Mouse (Mus musculus) urinary bladder, adult 2 months (tissue): ENCODE data around the gene Ms4a18. TPM values are rescaled to one million over a fixed set of nuclear protein-coding genes. Genes with fewer than 3 reads are reported as not detected.
"Not testable (repeated sequence)": the region's sequence is repeated elsewhere in the genome, so short reads cannot be mapped to it uniquely, and the experiment has no call there.

Experiments used
- DNase-seq: peaks from one replicate; pipeline ENCODE4 v3.0.0; 2022; ENCODE audit warnings: low spot score
- polyA plus RNA-seq: library from polyadenylated mRNA; depleted of rRNA; stranded (reverse); fragments of >200 nt; gene quantifications from 2 replicates; pipeline ENCODE4 v1.2.3, GENCODE M21; 2012; rRNA removed

Gene Ms4a18
- polyA plus RNA-seq, result not detected in 2 replicates

DNA sequence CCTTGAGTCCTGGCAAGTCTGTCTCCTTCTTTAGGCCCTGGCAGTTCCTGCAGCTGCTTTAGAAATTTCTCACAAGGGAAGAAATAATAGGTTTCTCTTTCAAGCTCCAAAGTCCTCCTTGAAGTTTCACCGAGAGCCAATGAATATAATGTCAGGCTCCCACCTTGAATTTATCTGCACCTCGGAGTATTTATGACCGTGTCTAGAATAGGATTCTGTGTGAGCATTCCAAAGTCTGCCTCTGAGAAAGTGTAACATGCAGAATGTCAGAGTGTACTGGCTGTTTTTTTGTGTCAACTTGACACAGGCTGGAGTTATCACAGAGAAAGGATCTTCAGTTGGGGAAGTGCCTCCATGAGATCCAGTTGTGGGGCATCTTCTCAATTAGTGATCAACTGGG is at the start of gene Ms4a18:
Gene Ms4a18, minus strand, starts transcription at position 141 of the 400 bp plus-strand sequence.
- DNase-seq, result no peak

DNA sequence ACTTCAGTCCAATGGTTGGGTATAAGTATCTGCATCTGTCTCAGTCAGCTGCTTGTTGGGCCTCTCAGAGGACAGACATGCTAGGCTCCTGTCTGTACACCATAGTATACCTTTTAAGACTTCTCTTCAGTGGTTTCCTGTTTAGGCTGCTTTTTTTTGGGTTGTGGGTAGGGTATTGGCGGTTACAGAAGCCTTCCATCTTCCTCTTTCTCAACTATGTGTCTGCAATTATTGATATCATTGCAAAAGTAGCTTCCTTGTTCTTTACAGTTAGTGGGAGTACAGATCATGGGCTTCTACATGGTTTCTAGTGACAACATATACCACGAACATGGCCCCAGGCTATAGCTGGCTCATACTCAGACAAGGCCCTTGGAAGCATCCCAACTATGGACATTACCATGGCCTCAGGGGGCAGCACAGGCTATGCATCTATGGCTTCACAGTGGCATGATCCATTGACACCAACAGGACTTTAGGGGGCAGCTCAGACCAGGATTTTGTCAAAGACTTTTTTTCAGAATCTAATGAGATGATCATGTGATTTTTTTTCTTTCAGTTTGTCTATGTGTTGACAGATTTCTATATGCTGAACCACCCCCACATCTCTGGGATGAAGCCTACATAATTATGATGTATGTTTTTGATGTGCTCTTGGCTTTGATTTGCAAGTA is 47.5 kb upstream of the Ms4a18 start:
- no peak for DNase-seq

DNA sequence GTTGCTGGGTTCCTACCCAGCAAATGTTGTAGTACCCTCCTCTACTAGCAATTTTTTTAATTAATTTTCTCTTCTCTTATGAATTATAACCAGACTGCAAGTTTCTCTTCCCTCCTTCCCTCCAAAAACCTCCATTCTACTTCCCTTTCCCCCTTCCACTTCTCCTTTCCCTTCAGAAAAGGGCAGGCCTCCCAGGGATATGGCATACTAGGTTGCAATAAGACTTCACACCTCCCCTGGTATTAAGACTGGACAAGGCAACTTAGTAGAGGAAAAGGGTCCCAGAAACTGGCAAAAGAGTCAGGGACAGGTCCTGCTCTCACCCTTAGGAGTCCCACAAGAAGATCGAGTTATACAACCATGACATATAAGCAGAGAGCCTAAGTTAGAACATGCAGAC is 43.1 kb upstream of the Ms4a18 start:
- no peak for DNase-seq

DNA sequence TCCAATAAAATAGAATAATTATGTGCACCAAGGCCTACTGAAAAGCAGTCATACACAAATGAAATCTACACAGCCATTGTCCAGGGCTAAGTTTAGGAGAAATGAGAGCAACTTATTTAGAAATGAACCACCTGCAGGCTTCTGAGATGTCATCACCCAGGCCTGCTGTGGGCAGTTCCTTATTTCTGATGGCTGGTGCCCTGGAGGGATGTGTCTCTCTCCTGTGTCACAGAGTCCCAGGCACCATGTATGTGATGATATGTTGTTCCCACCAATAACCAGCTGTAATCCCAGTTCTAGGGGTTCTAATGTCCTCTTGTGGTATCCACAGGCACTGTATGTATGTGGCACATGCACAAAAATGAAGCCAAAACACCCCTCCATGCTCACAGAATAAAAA is 42.1 kb upstream of the Ms4a18 start:
- no peak for DNase-seq

DNA sequence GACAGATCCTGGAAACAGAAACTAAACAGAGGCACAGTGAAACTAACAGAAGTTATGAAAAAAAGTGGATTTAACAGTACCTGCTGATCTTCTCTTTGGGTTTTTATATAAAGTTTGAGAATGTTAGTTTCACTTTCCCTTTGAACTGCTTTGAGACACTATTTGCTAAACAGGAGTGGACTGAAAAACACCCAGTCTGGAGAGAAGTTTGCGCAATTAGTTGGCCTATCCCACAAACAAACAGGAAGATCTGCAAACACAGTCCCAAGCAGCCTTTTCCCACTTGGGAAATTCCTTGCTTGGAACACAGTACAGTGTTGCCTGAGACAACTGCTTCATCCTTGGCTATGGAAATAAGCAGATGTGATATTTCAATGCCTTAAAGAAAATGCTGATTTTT is 37.9 kb upstream of the Ms4a18 start:
- DNase-seq, result not testable (repeated sequence)

DNA sequence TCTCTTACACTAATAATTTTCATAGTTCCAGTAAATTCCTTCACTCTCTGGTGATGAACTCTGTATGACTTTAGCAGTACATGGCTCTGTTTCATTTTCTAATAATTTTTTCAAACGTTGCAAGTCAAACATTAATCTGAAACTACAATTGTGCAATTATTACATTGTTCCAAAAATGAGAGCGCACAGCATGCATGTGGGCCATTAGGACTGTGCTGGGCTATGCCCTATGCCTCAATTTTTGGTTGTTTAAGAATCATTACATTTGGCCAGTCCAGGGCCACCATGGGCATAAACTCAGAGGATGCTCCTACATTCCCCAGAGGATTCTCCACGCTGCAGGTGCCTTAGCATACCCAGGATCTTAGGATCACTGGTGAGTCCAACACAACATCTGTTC is 35.4 kb upstream of the Ms4a18 start:
- no peak for DNase-seq

DNA sequence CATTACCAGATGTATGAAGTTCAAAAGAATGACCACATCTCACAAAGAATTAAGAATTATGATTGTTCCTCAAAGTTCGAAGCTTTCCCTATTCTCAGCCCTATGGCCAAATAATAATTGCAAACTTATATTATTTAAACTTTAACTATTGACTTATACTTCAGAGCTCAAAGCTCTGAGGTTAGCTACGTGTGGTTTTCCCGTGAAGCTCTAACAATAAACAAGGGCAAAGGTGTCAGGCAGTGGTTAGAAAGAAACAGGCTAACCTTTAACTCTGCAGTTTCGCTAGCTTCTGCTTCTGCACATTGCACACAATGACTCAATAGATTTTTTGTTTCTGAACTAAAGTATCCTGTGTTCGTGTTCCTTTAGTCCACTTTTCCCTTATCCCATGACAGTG is 35.0 kb upstream of the Ms4a18 start:
- no peak for DNase-seq

DNA sequence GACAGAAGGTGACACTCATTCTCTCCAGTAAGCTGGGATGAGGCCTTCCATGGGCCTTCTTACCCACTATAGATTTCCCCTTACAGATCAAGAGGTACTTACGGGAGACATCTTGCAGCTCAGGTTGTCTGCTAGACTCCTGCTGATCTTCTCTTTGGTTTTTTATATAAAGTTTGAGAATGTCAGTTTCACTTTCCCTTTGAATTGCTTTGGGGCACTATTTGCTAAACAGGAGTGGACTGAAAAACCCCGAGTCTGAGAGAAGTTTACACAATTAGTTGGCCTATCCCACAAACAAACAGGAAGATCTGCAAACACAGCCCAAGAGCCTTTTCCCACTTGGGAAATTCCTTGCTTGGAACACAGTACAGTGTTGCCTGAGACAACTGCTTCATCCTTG is 32.5 kb upstream of the Ms4a18 start:
- DNase-seq, result no peak

DNA sequence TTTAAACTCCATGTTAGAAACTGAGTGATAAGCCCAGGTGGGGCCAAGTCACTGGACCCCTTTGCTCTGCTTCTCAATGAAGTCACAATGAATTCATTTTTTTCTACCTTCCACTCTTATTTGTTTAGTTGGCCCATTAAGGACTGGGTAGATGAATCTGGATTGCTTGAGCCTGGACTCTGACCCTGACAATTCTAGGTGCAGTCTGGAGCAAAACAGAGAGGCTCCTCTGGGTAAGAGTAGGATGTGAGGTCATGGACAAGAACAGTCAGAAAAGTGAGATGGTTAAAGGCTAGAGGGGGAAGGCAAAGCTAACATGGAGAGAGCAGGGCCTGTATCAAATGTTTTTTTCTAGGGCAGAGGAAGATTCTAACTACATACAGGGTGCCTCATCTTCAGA is 31.6 kb upstream of the Ms4a18 start:
- no peak for DNase-seq

DNA sequence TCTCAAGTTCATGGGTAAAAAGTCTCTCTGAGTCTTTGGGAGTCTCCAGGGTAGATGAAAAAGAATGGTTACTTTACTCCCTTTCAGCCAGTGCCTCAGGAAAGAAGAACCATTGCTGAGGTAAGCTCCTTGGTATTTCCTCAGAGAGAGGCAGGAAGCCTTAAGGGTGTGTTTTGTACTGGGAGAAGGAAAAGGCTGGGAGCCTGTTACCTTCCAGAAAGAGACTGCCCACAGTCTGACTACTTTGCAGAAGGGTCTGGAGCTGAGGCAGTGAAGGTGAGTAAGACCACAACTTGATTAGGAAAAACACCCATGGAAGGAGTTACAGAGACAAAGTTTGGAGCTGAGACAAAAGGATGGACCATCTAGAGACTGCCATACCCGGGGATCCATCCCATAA is 30.7 kb upstream of the Ms4a18 start:
- no peak for DNase-seq

DNA sequence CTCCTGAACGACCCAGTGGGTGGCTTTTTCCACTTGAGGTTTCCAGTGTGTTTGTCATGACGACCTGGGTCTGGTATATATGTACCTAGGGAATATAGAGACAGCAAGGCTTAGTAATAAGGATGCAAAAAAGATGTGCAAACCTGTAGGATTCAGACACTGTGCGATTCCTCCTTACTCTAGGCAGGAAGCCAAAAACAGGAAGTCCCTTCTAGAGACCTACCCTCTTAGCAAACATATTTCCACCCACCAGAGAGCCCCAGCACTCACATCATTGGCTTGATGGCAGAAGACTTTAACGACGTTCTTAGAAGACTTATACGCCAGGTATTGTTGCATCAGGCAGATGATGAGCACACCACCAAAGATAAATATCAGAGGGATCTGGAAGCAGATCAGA is 30.2 kb upstream of the Ms4a18 start:
- no peak for DNase-seq

DNA sequence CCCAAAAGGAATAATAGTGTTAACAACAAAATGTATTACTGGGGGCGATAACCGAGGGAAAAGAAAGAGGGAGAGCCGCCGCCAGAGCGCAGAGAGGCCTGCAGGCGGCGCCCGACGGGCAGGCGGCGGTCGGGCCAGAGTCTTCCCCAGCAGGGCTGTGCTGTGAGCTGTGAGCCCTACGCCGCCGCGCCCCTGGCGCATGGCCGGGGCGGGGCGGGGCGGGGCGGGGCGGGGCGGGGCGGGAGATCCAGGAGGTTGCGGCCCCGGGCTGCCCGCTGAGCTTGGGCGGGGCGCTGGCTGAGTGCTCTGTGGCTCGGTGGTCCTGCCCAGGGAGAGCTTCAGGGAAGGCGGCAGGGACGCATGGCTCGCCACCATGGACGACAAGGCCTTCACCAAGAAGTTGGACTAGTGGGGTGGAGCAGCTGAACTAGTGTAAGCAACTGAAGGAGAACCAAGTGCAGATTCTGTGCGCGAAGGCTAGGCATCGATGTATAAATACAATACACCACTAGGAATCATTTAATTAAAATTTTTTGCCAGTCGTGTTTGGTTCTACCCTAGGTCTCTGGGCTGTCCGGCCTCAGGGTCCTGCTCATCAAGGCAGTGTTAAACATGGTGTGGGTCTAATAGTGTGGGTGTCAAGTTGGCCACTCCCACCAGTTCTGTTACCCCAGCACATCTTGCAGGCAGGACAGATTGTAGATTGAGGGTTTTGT is 27.3 kb upstream of the Ms4a18 start:
- DNase-seq, result peak; percentile 39

DNA sequence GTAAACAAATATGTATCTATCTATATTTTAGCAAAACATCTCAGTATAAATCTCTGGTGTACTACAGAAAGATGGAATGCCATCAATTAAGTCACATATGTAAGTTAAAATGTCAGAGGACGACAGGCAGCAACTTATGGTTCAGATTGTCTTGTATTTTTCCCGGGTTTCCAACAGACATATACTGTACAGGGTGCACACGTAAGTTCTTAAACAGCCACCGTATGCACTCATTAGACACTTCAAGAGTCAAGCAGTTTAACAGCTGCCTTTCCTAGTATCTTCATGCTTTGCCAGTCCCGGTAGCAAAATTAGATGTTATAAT is 26.8 kb upstream of the Ms4a18 start:
- DNase-seq, result no peak

DNA sequence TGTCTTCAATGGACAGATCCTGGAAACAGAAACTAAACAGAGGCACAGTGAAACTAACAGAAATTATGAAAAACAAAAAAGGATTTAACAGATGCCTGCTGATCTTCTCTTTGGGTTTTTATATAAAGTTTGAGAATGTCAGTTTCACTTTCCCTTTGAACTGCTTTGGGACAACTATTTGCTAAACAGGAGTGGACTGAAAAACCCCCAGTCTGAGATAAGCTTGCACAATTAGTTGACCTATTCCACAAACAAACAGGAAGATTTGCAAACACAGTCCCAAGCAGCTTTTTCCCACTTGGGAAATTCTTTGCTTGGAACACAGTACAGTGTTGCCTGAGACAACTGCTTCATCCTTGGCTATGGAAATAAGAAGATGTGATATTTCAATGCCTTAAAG is 19.7 kb upstream of the Ms4a18 start:
- no peak for DNase-seq

DNA sequence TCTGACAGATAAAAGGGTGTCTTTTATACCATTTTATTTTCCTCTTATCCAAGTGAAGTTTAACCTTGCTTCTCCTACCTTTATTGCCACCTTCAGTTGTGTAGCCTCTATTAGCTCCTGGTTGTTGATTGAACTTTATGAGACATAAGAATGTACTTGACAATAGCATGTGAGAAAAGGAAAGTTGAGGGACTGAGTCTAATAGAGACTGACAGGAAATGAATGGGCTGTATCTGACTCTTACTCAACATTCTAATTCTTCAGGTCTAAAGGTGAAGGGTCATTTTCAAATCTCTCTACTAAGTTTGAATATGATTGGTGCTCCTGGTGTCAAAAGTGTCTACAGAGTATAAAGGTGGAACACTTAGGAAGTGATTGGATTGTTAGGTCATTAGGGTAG is 4.6 kb upstream of the Ms4a18 start:
- no peak for DNase-seq

DNA sequence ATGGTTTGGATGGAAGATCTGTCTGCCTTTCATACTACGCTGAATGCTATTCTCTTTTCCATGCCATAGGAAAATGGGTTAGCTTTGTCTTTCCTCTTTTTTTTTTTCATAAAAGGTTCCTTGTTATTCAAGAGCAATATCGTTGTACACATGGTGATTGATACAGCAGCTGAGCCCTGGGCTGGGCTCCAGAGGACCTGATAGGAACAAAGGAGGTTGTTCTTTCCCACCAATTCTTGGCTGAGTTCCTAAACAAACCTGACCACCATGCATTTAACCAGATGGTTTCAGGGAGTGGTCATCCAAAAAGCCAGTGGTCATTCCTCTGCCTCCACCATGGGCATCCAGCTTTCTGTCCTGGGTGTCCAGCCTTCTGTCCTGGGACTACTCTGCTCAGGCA is 580 bp downstream of the Ms4a18 start:
- DNase-seq, result no peak

DNA sequence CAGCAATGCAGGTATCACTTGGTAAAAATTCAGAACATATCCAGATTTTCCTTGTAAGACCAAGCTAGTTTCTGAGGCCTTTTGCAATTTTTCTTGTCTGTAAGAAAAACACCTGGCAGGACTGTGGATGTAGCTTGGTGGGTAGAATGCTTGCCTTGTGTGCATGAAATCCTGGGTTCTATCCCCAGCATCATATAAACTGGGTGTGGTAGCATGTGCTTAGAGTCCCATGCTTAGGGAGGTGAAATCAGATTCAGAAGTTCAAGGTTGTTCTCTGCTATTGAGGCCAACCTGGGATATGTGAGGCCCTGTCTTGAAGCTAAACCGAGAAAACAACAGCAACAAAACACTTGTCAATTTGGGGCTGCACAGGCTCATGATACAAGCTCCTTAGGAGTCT is 1.8 kb downstream of the Ms4a18 start:
- DNase-seq, result no peak

DNA sequence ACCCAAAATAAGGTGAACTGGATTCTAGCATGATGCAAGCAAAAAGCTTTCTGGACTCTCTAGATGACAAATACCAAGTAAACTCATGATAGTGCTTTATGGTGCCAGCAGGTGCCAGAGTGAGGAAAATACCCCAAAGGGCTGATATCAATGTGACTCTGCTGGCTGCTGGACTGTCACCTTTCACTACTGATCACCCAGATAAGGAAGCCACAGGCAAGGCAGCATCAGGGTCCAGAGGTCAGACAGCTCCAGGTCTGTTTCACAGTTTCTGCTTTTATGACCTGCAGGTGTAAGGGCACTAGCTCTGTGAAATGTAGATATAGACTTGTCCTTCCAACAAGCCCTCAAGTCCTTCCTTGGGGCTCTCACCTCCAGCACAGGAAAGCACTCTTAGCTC is 2.4 kb downstream of the Ms4a18 start:
- no peak for DNase-seq

DNA sequence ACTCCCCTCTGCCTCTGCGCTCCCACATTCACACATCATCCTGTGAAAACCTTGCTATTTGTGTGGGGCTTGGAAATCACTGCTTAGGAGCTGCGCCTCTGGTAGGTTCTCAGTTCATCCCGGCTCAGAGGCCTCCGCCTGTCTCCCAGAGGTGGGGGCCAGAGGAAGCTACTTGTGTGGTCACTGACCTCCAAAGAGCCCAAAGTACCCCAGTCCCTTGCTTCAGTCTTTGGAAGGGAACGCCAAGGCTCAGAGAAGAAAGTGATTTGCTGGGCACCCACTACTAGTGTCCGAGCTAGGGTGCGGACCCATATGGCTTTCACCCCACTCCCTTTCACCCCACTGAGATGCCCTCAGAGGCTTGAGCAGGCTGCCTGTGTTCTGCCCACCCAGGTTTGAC is 24.7 kb downstream of the Ms4a18 start, which contains the start of gene Ms4a15:
Gene Ms4a15, minus strand, starts transcription at position 101 of the 400 bp plus-strand sequence.
- no peak for DNase-seq

DNA sequence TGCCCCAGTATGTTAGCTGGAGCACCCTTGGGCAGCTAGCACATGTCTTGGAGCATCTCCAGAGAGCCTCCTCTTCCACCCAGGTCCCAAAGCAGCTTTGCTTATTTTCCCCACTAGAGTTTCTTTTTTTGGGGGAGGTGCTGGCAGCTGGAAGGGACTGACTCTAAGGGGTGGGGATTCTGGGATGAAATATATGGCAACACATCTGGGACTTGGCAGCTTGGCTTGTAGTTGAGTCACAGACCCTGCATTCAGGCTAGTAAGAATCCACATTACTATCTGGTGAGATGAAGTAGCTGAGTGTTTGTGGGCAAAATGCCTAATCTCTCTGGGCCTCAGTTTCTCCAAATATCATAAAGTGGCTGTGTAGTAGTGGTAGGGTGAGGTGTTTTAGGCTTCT is 25.9 kb downstream of the Ms4a18 start:
- DNase-seq, result no peak

DNA sequence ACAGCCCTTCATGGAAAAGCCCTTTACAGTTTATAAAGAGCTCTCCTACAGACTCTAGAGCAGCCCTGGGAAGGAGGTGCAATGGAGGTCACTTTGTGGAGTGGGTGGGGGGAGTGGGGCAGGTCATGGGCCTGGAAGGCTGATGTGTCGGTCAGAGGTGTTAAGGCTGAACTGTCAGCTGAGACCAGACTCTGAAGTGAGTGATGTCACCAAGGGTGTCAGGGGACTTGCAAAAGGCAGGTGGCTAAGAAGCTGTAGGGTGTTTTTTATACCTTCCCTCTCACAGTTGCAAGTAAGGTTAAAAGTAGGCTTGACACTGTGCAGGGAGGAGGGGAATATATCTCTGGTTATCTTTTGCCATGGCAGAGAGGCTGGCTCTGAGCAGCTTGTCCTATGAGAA is 27.1 kb downstream of the Ms4a18 start:
- no peak for DNase-seq

DNA sequence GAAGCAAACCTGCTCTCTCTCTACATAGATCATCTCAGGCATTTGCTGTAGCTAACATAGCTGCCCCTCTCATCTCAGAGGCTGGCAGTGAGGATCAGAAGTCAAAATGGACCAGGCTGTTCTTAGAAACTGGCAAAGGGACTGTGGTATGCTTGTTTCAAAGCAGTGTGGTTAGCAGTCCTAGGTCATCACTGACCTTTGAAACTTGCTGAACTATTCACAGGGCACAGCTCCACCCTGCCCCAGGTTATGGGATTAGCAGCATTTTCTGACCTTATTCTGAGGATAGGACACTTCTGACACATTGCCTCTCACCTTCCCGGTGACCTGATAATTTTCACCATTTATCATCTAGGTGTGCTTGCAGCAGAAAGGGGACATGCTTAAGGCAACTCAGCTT is 29.3 kb downstream of the Ms4a18 start:
- no peak for DNase-seq

DNA sequence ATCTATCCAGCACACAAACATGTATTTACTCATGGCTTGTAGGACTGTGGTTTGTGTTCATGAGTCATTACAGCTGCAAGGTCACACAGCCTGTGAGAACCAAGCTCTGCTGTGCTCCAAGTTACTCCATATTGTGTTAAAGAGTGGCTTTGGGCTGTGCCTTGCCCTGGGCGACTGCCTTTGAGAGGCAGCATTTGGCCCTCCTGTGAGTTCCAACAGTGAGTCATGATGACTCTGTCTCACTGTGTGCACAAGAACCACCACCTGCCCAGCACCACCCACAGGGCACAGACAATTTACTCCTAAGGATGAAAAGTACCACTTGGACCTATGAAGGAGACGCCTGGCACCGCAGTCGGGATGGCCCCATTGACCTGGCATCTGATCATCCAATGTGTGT is 31.9 kb downstream of the Ms4a18 start:
- DNase-seq, result no peak

DNA sequence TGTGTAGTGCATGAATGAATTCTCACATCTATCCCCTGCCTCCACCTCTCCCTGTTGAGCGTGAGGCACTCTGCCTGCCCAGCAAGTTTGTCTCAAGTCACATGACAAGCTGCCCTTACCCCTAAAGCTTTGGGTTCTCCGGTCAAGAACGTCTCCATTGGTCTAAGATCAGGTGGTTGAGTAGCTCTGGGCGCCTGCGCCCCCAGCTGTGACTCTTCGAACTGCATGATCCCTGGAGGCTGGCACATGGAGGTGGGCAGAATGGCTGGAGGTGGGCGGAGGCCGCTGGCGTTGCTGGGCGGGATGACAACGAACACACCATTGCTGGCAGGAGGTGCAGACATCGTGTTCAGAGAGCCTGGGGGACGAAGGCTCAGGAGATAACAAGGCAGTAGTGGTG is 33.3 kb downstream of the Ms4a18 start:
- no peak for DNase-seq
